Mouse (Mus musculus) testis, postnatal 14 days (tissue): ENCODE results near the gene Mroh7.

Experiments
- DNase-seq: peaks from one replicate; pipeline ENCODE4 v3.0.0; 2021; ENCODE audit warnings: low spot score

Mroh7 gene

GRCm38 (mm10) chr4:106632313-106632712 is 98.4 kb downstream of the Mroh7 start:
- DNase-seq = no peak
